Mouse (Mus musculus): Measurements from ENCODE around the gene Spaca4.

The Spaca4 gene

DNA sequence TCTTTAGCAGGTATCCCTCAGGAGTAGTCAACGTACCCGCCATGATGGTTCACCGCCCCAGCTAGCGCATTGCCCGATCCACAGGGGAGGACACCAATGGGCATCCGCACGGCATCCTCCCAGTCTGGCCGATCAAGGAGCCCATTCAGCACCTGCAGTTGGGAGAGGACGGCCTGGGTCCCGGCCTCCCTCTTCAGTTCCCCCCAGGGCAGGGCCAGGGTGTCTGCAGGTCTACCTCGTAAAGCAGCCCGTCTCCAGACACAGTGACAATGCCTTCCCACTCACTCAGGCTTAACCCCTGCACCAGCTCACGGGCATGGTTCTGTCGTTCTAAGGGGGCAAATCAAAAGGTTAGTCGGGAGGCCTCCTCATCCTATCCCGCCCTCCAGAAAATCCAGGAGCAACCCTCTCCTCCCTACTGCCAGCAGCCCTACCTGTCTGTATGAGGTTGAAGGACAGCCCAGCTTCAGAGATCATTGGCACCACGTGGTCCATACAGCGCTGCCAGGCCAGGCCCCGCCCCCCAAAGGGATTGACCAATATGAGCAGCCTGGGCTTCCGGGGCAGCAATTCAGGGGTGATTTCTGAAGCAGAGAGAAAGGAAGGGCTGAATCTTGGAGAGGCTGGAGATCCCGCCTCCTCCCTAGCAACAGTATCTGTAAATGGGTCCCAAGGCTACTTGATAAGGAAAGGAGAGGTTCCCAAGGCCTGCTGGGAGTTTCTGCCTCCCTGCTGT lies 13.4 kb downstream of the Spaca4 start:
- DNase-seq (ENCODE audit: low spot score) = no peak

DNA sequence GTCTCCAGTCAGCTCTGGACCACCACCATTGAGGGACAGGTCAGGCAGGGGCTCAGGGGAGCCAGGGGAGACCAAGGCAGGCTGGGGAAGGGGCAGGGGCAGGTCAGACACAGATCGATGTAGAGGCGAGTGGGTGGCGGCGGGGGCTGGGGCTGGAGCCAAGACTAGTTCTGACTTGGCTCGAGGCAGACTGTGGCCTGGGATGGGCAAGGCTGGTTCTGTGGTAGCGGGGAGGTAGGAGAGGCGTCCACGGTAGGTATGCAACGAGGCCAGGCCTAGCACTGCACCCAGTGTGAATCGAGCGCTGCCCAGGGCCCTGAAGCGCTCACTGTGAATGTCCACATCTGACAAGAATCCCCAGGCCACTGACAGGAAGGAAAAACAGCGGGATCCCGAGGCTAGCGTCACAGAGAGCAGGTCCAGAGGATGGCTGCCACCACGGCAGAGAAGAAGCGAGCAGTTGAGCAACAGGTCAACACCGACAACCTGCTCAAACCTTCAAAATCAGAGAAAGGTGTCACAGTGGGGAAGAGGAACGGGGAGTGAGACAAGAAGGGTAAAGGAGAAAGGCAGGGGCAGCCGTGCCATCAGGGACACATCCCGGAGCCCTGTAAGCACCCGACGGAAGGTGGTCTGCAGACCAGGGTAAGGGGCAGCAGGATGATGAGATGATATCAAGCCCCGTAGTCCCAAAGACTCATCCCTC lies 14.1 kb downstream of the Spaca4 start:
- DNase-seq (ENCODE audit: low spot score) = no peak

DNA sequence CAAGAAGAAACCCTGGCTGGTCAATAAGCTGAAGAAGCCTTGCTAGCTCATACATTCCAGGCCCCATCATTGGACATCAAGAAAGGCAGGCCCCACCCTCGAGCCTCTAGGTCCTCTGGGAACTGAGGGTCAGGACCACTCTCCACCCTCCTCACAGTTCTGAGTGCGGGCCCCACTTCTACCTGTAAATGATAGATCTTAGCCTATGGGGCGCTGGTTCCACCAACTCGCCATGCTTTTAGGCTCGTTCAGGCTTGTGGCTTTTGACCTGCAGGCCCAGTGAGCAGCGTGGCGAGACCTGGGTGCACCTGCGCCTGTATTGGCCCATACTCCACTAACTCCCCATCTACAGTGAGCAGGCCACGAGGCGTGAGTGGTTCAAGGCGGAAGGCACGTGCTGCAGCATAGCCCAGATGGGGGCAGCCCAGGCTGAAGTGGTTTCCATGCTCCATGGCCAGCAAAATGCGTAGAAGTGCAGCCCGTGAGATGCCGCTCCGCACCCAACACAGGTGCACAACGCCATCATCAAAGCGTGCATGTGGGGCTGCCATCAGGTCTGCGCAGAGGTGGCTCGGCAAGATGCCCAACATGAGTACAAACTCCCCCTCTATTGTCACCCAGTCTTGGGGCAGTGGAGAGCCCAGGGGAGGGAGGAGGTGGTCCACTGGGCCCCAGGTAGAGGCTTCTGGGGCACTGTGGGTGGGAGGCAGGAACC lies 15.0 kb downstream of the Spaca4 start:
- no peak for DNase-seq (ENCODE audit: low spot score)

DNA sequence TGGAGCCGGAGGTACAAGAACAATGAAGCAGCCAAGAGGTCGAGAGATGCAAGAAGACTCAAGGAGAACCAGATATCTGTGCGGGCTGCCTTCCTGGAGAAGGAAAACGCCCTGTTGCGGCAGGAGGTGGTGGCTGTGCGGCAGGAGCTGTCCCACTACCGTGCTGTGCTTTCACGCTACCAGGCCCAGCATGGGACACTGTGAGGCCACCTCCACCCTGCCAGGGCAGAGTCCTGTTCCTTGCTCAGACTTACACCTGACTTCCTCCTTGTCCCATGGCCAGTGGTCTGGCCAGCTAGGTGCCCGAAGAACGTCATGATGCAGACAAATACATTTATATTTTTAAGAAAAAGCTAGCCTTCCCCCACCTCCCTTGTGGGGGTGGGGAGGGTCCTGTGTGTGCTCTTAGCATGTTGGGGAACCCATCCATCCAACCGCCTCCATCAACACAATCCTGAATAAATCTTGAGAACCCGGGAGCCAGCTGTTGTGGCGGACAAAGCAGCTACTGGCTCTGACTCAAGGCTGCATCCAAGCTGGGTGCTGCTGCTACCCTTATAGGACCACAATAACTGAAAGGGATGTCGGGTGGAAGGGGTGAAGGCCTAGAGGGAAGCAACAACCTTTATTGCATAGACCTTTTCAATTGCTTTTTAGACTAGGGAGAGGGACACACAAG lies 15.8 kb downstream of the Spaca4 start:
- DNase-seq (ENCODE audit: low spot score) = no peak

DNA sequence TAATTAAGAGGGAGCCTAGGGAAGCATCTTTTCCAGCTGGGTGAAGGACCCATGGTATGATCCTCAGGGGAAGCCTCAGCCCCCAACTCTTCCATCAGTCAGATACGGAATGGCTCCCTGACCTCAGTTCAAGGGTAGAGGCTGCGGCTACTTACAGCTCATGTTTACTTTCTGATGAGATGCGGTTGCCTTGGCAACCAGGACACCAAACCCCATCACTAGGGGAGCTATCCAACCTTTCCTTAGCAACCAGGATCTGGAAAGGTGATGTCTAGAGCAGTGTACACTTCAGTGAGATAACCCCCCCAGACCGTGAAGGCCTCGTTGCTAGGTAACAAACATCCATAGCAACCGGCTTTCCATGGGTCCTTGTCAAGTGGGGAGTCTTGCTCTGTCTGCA lies 16.6 kb downstream of the Spaca4 start:
- DNase-seq (ENCODE audit: low spot score) = no peak

DNA sequence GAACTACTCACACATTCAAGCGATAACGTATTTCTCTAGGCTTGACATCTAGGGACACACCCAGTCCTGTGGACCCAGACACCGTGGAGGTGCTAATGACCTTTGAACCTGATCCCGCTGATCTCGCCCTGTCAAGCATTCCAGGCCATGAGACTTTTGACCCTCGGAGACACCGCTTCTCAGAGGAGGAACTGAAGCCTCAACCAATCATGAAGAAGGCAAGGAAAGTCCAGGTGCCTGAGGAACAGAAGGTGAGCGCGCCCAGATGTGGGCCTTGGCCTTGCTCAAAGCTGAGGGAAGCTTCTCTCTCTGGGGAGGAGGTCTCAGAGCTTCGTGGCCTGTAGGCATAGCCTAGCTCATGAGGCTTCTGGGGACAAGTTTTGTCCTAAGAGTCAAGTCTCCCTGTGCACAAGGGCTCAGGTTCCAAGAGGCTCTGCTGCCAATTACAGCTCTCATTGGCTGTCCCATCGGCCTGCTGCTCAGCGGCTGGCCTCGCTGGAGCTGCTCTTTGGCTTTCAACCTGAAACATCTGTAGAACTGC lies 17.3 kb downstream of the Spaca4 start:
- no peak for DNase-seq (ENCODE audit: low spot score)

DNA sequence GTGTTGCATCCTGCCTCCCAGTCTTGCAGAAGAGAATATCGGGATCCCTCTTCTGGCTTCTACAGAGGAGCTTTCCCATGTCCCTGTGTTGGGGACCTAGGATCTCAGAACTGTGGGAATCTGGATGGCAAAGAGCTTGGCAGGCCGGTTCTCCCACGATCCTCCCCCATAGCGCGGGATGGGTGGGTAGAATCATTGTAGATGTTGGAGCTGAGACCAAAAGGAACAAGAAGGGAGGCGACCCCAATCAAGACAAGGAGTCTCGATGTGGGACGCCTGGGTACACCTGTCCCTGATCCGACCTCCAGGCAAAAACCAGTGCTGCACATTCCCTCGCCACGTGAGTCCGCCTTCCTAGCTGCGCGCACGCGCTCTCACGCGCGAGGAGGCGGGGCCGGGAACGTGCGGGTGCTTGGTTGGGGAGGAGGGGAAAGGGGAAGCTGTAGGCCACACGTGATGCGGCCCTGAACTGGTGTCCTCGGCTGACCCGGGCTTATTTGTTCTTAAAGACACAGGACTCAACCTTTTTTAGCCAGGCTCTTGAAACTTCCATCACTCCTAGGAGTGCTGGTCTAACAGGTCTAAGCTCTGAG lies 18.1 kb downstream of the Spaca4 start:
- DNase-seq (ENCODE audit: low spot score) = peak; percentile 92

DNA sequence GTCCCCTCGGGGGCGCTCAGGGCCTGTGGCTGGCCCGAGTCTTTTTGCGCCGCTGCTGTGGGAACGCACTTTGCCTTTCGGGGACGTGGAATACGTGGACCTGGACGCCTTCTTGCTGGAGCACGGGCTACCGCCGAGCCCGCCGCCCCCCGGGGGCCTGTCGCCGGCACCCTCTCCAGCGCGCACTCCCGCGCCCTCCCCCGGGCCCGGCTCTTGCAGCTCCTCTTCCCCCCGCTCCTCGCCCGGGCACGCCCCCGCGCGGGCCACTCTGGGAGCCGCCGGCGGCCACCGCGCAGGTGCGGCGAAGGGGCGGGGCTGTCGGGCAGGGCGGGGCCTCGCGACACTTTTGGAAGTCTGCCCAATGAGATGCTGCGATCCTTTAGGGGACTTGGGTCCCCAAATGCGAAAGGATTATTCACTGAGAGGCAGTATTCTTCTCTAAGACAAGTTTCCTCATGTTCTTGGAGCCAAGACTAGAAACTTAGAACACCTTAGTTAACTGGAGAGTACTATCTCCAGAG lies 18.8 kb downstream of the Spaca4 start:
- DNase-seq (ENCODE audit: low spot score) = peak; percentile 76

DNA sequence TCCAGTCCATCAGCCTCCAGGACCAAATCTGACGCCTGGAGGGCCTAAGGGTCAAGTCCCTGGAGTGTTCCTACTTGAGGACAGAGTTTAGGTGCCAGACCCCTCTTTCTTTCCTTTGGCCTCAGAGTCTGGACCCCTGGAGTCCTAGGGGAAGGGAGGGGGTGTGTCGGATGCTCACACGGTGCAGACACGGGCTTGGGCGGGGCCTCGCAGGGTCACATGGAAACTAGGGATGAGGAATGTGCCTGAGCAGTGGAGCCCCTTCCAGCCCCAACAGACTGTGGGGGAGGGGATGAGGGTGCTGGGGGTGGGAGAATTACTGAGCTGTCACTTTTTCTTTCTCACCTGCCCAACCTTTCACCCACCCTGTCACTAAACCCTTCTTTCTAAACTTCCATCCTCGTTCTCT lies 19.7 kb downstream of the Spaca4 start:
- peak; percentile 79 for DNase-seq (ENCODE audit: low spot score)

DNA sequence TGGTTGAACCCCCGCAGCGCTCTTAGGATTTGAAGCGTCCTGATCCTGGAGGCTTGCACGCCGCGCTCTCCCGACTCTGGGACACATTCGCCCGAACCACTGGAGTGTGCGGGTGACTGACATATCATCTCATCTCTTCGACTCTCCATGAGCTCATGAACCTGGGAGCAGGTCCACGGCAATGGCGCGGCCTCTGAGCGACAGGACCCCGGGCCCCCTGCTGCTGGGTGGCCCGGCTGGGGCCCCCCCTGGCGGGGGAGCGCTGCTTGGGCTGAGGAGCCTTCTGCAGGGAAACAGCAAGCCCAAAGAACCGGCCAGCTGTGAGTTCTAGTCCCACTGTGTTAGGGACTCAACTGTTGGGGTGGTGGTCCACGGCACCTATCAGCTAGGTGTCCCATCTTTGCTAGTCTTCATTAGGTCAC lies 20.2 kb downstream of the Spaca4 start:
- DNase-seq (ENCODE audit: low spot score) = no peak

DNA sequence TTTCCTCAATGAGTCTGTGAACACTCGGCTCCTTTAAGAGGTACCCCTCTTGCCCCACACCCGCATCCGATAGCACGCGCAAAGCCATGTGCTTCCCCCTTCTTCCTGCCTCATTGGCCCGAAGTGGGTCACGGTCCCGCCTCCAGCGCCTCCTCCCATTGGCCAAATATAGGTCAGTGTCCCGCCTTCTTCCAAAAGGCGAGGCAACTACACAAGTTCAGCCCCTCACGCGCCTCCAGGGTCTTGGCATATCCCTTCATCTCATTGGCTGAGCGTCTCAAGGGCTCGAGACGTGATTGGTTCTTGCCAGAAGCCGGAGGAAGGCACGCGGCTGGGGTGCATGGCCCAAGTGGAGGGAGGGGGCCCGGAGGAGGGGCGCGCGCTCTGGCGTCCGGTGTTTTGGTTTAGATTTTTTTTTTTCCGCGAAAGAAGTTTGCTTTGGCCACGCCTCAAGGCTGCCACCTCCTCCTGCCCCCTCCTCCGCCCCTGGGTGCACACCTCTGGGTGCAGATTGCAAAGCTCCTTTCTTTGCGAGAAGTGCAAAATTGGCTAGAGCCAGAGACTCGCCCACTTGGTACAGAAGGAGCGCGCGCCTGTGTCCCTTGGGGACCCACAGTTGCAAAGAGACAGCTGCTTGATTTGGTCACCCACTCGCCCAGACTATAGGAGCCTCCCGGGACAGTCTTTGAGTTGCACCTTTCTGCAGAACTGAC lies 20.7 kb downstream of the Spaca4 start, which contains the start of gene Dbp:
Gene Dbp (plus strand): TSS at position 359 of the 713 bp plus-strand sequence.
- peak; percentile 98 for DNase-seq (ENCODE audit: low spot score)

DNA sequence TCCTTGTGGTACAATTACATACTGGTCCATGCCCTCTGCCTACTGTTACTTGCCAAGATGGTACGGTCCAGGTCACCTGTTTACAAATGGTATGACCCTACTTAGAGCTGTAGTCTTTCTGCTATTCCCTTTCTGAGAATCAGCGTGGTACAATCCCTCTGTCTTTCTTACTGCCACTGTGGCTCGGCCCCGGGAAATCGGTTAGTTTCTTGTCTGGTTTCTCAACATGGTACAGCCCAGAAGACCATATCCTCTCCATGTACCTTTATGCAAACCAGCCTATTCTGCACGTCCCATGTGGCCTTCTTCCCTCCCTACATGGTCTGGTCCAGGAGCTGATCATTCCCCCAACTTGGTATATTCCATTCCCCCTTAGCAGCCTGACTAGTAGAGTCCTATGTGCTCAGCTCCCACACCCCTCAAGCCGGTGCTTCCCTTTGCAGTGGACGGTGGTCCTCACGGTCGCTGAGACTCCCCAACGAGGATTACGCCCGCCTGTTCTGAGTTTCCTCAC lies 21.5 kb downstream of the Spaca4 start:
- peak; percentile 84 for DNase-seq (ENCODE audit: low spot score)

DNA sequence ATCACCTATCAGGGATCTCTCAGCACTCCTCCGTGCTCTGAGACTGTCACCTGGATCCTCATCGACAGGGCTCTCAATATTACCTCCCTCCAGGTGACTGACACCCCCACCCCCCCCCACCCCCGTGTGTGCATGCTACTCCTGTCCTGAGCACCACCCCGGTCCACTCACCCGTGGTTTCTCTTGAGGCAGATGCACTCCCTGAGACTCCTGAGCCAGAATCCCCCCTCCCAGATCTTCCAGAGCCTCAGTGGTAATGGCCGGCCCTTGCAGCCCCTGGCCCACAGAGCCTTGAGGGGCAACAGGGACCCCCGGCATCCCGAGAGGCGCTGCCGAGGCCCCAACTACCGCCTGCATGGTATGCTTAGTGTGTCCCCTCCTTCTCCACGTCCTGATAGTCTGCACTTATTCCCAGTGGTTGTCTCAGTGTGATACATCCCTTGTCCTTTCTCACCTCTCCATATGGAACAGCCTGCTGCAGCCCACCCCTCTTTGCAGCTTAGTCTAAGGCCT lies 22.0 kb downstream of the Spaca4 start:
- no peak for DNase-seq (ENCODE audit: low spot score)

DNA sequence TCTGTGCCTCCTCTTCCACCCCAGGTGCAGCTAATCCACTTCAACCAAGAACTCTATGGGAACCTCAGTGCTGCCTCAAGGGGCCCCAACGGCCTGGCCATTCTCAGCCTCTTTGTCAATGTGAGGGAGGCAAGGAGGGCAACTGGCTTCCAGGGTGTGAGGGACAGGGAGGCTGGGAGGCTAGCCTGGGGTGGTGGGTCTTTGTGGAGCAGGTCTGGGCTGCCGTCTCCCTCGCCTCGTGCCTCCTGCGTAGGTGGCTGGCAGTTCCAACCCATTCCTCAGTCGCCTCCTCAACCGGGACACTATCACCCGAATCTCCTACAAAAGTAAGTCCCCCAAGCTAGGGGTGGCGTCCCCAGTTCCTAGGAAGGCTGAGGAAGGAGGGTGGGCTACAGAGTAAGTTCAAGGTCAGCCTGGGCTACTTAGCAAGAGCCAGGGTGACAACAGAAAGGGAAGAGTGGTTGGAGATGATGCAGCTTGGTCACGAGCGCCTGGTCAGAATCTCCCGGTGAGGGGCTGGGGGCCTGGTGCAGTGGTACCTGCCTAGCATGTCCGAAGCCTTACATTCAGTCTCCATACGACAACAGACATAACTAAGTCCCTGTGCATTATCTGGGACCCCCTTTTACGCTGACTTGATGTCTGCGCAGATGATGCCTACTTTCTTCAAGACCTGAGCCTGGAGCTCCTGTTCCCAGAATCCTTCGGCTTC lies 22.6 kb downstream of the Spaca4 start:
- no peak for DNase-seq (ENCODE audit: low spot score)

DNA sequence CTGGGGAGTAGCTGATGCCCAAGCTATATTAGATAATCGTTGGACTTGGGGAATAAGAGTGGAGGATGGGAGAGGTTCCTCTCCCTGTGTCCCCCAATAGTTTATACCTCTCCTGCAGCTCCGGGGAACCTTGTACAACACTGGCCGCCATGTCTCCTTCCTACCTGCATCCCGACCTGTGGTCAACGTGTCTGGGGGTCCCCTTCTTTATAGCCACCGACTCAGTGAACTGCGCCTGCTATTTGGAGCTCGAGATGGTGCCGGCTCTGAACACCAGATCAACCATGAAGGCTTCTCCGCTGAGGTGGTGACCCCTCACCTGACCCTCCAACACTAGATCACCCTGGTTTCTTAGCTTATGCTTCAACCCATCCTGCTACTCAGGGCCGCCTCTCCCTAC lies 23.3 kb downstream of the Spaca4 start:
- no peak for DNase-seq (ENCODE audit: low spot score)

DNA sequence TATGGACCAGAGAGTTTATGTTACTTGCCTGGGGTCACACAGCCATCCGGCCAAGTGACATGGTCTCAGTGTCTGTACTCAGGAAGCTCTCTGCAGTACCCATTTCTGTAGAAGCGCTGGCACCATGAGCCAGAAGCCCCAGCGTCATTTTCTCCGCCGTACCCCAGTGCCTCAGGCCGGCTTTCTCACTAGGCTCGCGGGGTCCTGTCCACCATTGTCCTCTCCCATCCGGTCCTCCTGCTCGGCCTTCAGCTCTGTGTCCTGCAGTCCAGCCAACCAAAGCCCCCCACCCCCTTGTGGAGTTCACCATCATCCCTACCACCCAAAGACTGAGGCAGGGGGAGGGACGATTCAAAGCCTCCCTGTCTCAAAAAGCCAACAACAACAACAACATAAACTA lies 24.0 kb downstream of the Spaca4 start:
- no peak for DNase-seq (ENCODE audit: low spot score)

DNA sequence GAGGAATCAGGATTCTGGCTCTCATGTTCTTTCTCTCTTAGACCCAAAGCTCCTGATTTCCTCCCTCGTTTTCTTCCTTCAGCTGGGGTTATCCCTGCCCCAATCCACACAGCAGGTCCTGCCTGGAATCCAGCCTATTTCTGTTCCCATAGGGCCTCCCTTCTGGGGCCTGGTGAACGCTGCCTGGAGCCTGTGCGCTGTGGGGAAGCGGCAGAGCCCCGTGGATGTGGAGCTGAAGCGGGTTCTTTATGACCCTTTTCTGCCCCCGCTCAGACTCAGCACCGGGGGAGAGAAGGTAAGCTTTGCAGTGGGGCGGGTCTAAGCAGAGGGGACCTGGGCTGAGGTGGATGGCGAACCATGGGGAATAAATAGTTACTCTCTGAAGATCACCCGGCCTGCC lies 24.5 kb downstream of the Spaca4 start:
- DNase-seq (ENCODE audit: low spot score) = no peak

DNA sequence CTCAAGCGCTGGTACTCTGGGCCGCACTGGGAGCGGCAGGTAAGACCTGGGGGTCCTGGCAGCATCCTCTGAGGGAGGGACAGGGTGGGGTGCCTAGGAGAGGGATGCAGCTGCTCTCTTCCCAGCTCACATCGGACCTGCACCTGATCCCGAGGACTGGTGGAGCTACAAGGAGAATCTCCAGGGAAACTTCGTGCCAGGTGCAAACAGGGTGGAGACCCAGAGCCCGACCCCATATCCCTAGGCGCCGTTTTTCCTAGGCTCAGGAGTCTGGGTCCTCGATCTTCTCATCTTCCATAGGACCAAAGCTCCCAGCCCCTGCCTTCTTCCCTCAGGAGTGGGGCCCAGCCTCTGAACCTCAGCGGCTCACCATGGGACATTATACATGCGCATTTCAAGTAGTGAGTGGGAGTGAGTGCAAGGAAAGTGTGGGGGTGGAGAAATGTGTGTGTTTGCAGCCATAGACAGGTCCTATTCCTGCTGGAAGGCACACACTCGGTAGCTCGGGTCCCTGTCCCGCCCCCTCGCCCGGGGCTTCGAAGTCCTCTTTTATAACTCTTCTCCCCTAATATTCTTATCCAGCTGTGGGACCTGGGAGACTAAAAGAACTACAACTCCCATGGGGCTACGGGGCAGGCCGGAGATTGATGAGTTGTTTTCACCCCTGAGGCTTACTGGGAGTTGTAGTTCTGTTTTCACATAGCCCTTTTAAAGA lies 25.2 kb downstream of the Spaca4 start:
- peak; percentile 85 for DNase-seq (ENCODE audit: low spot score)

DNA sequence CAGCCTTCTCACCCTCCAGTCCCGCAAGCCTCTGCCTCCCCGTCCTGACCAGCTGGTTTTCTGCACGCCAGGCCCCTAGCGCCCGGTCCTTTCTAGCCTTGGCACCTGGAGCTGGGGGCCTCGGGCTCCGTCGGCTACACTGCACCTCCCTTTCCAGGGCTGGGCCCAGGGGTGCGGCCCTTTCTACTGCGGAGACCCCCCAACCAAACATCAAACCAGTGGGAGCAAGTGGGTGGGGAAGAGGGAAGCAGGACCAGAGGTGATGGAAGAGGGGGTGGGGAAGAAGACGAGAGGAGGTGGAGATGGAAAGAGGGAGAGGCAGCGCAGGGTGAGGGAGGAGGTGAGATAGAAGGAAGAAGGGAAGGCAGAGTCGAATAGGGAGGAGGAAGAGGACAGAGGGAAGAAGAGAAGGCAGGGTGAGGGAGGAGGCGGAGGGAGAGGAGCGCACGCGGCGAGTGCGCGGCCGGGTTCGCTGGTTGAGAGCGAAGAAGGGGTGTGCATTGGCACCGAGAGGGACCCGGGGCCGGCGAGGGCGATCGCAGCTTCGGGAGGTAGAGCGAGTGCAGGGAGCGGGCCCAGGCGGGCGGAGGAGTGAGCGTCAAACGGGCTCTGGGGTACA lies 26.0 kb downstream of the Spaca4 start, which contains the start of gene Car11:
Gene Car11 (plus strand): TSS at position 321 of the 619 bp plus-strand sequence.
- no peak for DNase-seq (ENCODE audit: low spot score)
